9 mouse cellular contexts compared by ENCODE assay signal in the genomic region with DNA sequence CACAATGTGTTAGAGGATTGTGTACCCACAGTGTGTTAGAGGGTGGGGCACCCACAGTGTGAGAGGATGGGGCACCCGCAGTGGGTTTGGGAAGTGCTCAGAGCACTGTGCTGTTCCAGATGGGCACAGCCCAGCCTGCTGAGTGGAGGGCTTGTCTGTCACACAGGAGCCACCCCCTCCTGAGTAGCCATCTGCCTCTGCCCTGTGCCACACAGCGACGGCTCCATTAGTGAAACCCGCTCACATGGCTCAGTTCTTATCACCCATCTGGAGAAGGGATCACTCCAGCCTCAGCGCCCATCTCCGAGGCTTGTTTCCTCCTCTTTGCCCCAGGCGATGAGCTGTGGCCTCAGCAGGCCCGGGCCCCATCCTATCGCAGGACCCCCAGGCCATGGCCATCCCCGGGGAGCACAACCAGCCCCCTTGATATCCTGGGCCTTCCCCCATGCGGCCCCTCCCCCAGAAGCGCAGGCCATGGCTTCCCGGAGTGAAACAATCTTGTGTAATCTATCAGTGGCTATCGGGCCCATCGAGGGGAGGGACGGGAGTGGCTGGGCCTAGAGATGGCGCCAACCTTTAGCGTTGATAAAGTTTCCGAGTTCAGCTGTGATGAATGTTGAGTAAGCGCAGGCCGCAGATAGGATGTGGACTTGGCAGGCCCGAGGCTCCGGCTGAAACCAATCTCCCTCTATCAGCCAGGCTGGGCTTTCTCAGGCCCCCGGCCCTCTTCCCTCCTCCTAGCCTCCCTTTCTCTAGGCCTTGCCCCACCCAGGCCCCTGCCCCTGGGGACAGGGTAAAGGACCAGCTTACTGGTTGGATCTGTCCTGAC. TPM values are rescaled to one million over a fixed set of nuclear protein-coding genes. Genes with fewer than 3 reads are reported as not detected.
A peak's percentile ranks its signal among the peaks of the same experiment; 100 is the strongest.
DNase-seq lines count a peak whose midpoint lies in the region; ATAC-seq and TF ChIP-seq lines count a peak whose summit lies in the region.
"Had no signal": no experiment of that assay in that cellular context is flagged by ENCODE, and none has a peak within 500 bp of the region (broad histone marks: within the 10 kb centered on the region; RNA-seq: fewer than 3 reads in every experiment).

No protein-coding gene starts in this region.

- no peaks in the 10 kb centered on the region for H3K27me3 ChIP-seq in midbrain, embryonic 15.5 days (replicated peaks)

- peak overlapping the region; percentile 63 for H3K27ac ChIP-seq in left cerebral cortex, adult 2 months
- 0 out of 2 replicates have a peak overlapping the region, but pooled peaks have one; percentile 1 for H3K27ac ChIP-seq in midbrain, embryonic 15.5 days
- H3K27ac ChIP-seq: macrophage had no signal

- no peak overlapping the region for H3K4me3 ChIP-seq in left cerebral cortex, adult 2 months
- H3K4me3 ChIP-seq in midbrain, embryonic 15.5 days, result no peak overlapping the region

- H3K9me3 ChIP-seq in midbrain, embryonic 15.5 days, result no peaks in the 10 kb centered on the region

- H3K9ac ChIP-seq in midbrain, embryonic 15.5 days, result no peak overlapping the region

- intact Hi-C loops in left cerebral cortex, adult 2 months (cut with DNase I), result no loop called here
- intact Hi-C loops in left cerebral cortex, postnatal 14 days (cut with DNase I), result no loop called here
- intact Hi-C loops in heart, postnatal 10 days (cut with DNase I), result loop anchor here (2.0 kb wide), 1 partner anchor 14 kb away; a partner anchor contains a TSS

- no peak for TF ChIP-seq CTCF in left cerebral cortex, adult 2 months (IDR thresholded peaks at IDR 0.05)

- 39% methylated on average over 24 of the region's 24 CpGs for WGBS in midbrain, embryonic 15.5 days

- H3K4me1 ChIP-seq in midbrain, embryonic 15.5 days, result peaks cover 46% of the 10 kb centered on the region

- H3K36me3 ChIP-seq in midbrain, embryonic 15.5 days (replicated peaks), result no peaks in the 10 kb centered on the region

- no peak for DNase-seq in left cerebral cortex, adult 2 months (ENCODE audit: extremely low spot score in 1 of 2, low spot score in 2 of 2)
- DNase-seq in left cerebral cortex, postnatal 14 days (ENCODE audit: low spot score in 2 of 2), result no peak
- peak; percentile 35 for DNase-seq in embryo, embryonic 11 days
- DNase-seq in heart, postnatal 10 days, result peak; percentile 65 to 72
- peak; percentile 46 to 60 for DNase-seq in layer of hippocampus, postnatal 14 days (ENCODE audit: low spot score in 2 of 2)
- DNase-seq in frontal cortex, postnatal 14 days (ENCODE audit: low spot score in 2 of 2), result no peak
- DNase-seq in ovary, adult 18-20 months (ENCODE audit: low spot score), result no peak

- ATAC-seq in midbrain, embryonic 15.5 days (replicated peaks), result no peak

- no peak overlapping the region for H3K4me2 ChIP-seq in midbrain, embryonic 15.5 days

RNA-seq across cellular contexts. Expression of a gene that starts 14.4 kb away (rescaled TPM):
- total RNA-seq in left cerebral cortex, adult 2 months (2021), result 10 to 100 TPM; 39.5 to 42.1 TPM
- 10 to 100 TPM; 20.4 to 25.2 TPM for total RNA-seq in left cerebral cortex, postnatal 14 days (2021)
- total RNA-seq in heart, postnatal 10 days (2021), result 10 to 100 TPM; 35.3 to 38.0 TPM
- 10 to 100 TPM; 28.3 to 31.7 TPM for total RNA-seq in layer of hippocampus, postnatal 14 days (2021)
- polyA plus RNA-seq in midbrain, embryonic 15.5 days (2015; fragmentation: Nextera tagmentation; extraction: Ambion mirVana), result 1.5 and 1.8 TPM in 2 replicates

Comparison
In these comparisons a context has a peak if more than half of its experiments do, and no peak if none do; other contexts are left out.
1. DNase-seq: peak in embryo, embryonic 11 days (single experiment), heart, postnatal 10 days (2 of 2) and layer of hippocampus, postnatal 14 days (2 of 2); none in left cerebral cortex, adult 2 months (0 of 2), left cerebral cortex, postnatal 14 days (0 of 2), frontal cortex, postnatal 14 days (0 of 2) and ovary, adult 18-20 months (single experiment).